In the genomic region with DNA sequence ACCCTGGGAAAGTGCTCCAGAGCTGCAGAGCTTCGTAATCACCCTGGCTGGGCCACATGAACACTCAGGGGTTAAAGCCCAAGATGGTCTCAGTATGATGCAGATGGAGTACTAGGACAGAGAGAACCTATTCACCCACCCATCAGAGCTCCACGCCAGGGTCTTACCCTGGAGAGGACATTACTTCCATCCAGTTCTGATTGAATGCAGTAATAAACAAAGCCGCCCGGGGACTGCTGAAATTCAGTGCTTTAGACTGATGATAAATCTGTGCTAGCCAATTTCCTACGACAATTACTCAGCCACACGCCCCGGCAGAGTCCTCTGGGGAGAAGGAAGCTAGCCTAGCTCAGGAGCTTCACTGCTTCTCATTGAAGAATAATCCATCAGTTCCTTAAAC, we compare ENCODE assay signal across 28 mouse cellular contexts. TPM values are rescaled to one million over a fixed set of nuclear protein-coding genes. Genes with fewer than 3 reads are reported as not detected.
A peak's percentile ranks its signal among the peaks of the same experiment; 100 is the strongest.
DNase-seq lines count a peak whose midpoint lies in the region; ATAC-seq and TF ChIP-seq lines count a peak whose summit lies in the region.
"Had no signal": no experiment of that assay in that cellular context is flagged by ENCODE, and none has a peak within 500 bp of the region (broad histone marks: within the 10 kb centered on the region; RNA-seq: fewer than 3 reads in every experiment).

No protein-coding gene starts in this region.

- H3K36me3 ChIP-seq in kidney, postnatal 0 days (ENCODE audit: insufficient read depth, low read length) = no peaks in the 10 kb centered on the region
- no peaks in the 10 kb centered on the region for H3K36me3 ChIP-seq in embryonic facial prominence, embryonic 10.5 days (replicated peaks)
- H3K36me3 ChIP-seq in intestine, postnatal 0 days (ENCODE audit: control insufficient read depth, insufficient read depth) = no peaks in the 10 kb centered on the region
- H3K36me3 ChIP-seq: limb, embryonic 15.5 days; liver, embryonic 15.5 days; midbrain, embryonic 12.5 days had no signal

- no peak overlapping the region for H3K4me3 ChIP-seq in kidney, postnatal 0 days (replicated peaks; ENCODE audit: low read depth, low read length)
- no peak overlapping the region for H3K4me3 ChIP-seq in embryonic facial prominence, embryonic 10.5 days
- H3K4me3 ChIP-seq in intestine, postnatal 0 days (ENCODE audit: low read depth, low read length) = no peak overlapping the region
- H3K4me3 ChIP-seq: limb, embryonic 15.5 days; liver, embryonic 15.5 days; midbrain, embryonic 12.5 days; myocyte had no signal

- no peaks in the 10 kb centered on the region for H3K4me1 ChIP-seq in kidney, postnatal 0 days (replicated peaks; ENCODE audit: insufficient read depth, low read length)
- peaks cover 17% of the 10 kb centered on the region for H3K4me1 ChIP-seq in embryonic facial prominence, embryonic 10.5 days
- H3K4me1 ChIP-seq in intestine, postnatal 0 days (replicated peaks; ENCODE audit: control insufficient read depth, insufficient read depth, low read length) = no peaks in the 10 kb centered on the region
- H3K4me1 ChIP-seq: liver, embryonic 15.5 days had no signal

- H3K9me3 ChIP-seq in kidney, postnatal 0 days (replicated peaks; ENCODE audit: low read length) = no peaks in the 10 kb centered on the region
- no peaks in the 10 kb centered on the region for H3K9me3 ChIP-seq in embryonic facial prominence, embryonic 10.5 days
- no peaks in the 10 kb centered on the region for H3K9me3 ChIP-seq in intestine, postnatal 0 days (ENCODE audit: control insufficient read depth)
- H3K9me3 ChIP-seq: limb, embryonic 15.5 days; liver, embryonic 15.5 days; midbrain, embryonic 12.5 days had no signal

- TF ChIP-seq CTCF in kidney, postnatal 0 days (IDR thresholded peaks at IDR 0.05; ENCODE audit: low read depth) = no peak
- TF ChIP-seq CTCF in brain, embryonic 14.5 days (IDR thresholded peaks at IDR 0.05; ENCODE audit: borderline replicate concordance, extremely low read depth, insufficient read depth, insufficient read length) = no peak
- no peak for TF ChIP-seq CTCF in intestine, postnatal 0 days (IDR thresholded peaks at IDR 0.05; ENCODE audit: low read depth)

- ATAC-seq in kidney, postnatal 0 days (replicated peaks; ENCODE audit: low FRiP score, low read depth) = no peak
- no peak for ATAC-seq in intestine, postnatal 0 days
- ATAC-seq: forebrain, postnatal 0 days had no signal

- H3K27ac ChIP-seq in kidney, postnatal 0 days = no peak overlapping the region
- no peak overlapping the region for H3K27ac ChIP-seq in embryonic facial prominence, embryonic 10.5 days (replicated peaks)
- no peak overlapping the region for H3K27ac ChIP-seq in intestine, postnatal 0 days (ENCODE audit: low read depth, low read length)
- H3K27ac ChIP-seq: limb, embryonic 15.5 days; liver, embryonic 15.5 days; macrophage; midbrain, embryonic 12.5 days had no signal

- no peak overlapping the region for H3K4me2 ChIP-seq in kidney, postnatal 0 days (ENCODE audit: low read length)
- H3K4me2 ChIP-seq in intestine, postnatal 0 days (replicated peaks; ENCODE audit: low read depth) = no peak overlapping the region
- H3K4me2 ChIP-seq: limb, embryonic 15.5 days; liver, embryonic 15.5 days; midbrain, embryonic 12.5 days had no signal

- TF ChIP-seq POLR2A in brain, embryonic 14.5 days (IDR thresholded peaks at IDR 0.05; ENCODE audit: borderline replicate concordance, extremely low read depth, insufficient read depth, insufficient read length, poor library complexity, severe bottlenecking) = no peak

- H3K27me3 ChIP-seq in kidney, postnatal 0 days (ENCODE audit: insufficient read depth, low read length) = no peaks in the 10 kb centered on the region
- H3K27me3 ChIP-seq in embryonic facial prominence, embryonic 10.5 days (replicated peaks; ENCODE audit: low read depth, poor library complexity, severe bottlenecking) = no peaks in the 10 kb centered on the region; the same call in 1 of the 2 replicates
- H3K27me3 ChIP-seq in intestine, postnatal 0 days (replicated peaks; ENCODE audit: control insufficient read depth, insufficient read depth, low read length) = no peaks in the 10 kb centered on the region
- H3K27me3 ChIP-seq: limb, embryonic 15.5 days; liver, embryonic 15.5 days; midbrain, embryonic 12.5 days had no signal

- no peak overlapping the region for H3K9ac ChIP-seq in kidney, postnatal 0 days (ENCODE audit: low read depth, low read length)
- H3K9ac ChIP-seq in intestine, postnatal 0 days (ENCODE audit: low read depth, low read length) = no peak overlapping the region
- H3K9ac ChIP-seq: forebrain, postnatal 0 days; limb, embryonic 15.5 days; liver, embryonic 15.5 days; midbrain, embryonic 12.5 days had no signal

- 53% methylated on average over 7 of the region's 7 CpGs for WGBS in kidney, postnatal 0 days
- 80% methylated on average over 7 of the region's 7 CpGs for WGBS in embryonic facial prominence, embryonic 10.5 days
- WGBS in intestine, postnatal 0 days = 67% methylated on average over 7 of the region's 7 CpGs

- DNase-seq in kidney, postnatal 0 days (ENCODE audit: low spot score) = peak; percentile 25
- DNase-seq in kidney, postnatal 14 days = no peak
- DNase-seq in brain, embryonic 14.5 days (ENCODE audit: low read depth) = peak; percentile 11
- peak; percentile 52 for DNase-seq in gastrocnemius, postnatal 25 days
- DNase-seq in mesoderm, embryonic 11.5 days (ENCODE audit: low read depth, low spot score) = peak; percentile 34
- DNase-seq in embryonic facial prominence, embryonic 10.5 days (ENCODE audit: low spot score) = no peak
- no peak for DNase-seq in frontal cortex, postnatal 36 days (ENCODE audit: low spot score in 2 of 2)
- DNase-seq: cerebellum, adult 9-11 months; forebrain, postnatal 0 days; kidney, adult 8-10 months; right cerebral cortex, adult 18-20 months; spleen, adult 18-20 months; thymus, postnatal 25 days had no signal

RNA-seq across cellular contexts. Expression of a gene that starts 17.2 kb away (rescaled TPM):
- polyA plus RNA-seq in kidney, postnatal 0 days (2015; fragmentation: Nextera tagmentation; extraction: Ambion mirVana) = 0.09 and 0.17 TPM in 2 replicates
- 0.53 and 0.78 TPM in 2 replicates for polyA plus RNA-seq in brain, embryonic 14.5 days (2012; rRNA removed)
- not detected for total RNA-seq in gastrocnemius, postnatal 25 days (2021)
- polyA plus RNA-seq in embryonic facial prominence, embryonic 10.5 days (2016; fragmentation: Nextera tagmentation; extraction: Ambion mirVana) = not detected in 2 replicates
- polyA plus RNA-seq in intestine, postnatal 0 days (2015; fragmentation: Nextera tagmentation; extraction: Ambion mirVana) = 0.09 TPM in 1 of 2 replicates, not detected in the other
- total RNA-seq: forebrain, postnatal 0 days; gastrocnemius, adult 8-10 months; left cerebral cortex, postnatal 36 days had no signal
- polyA plus RNA-seq: embryonic facial prominence, embryonic 14.5 days; heart, postnatal 0 days; lung, embryonic 16.5 days; macrophage; midbrain, embryonic 12.5 days had no signal

RNA-seq across cellular contexts. Expression of a gene that starts 21.9 kb away (rescaled TPM):
- 247 and 248 TPM in 2 replicates for polyA plus RNA-seq in kidney, postnatal 0 days (2015; fragmentation: Nextera tagmentation; extraction: Ambion mirVana)
- polyA plus RNA-seq in brain, embryonic 14.5 days (2012; rRNA removed) = 91.3 and 119 TPM in 2 replicates
- total RNA-seq in gastrocnemius, postnatal 25 days (2021) = 10 to 100 TPM; 47.5 to 55.1 TPM
- 187 and 191 TPM in 2 replicates for polyA plus RNA-seq in embryonic facial prominence, embryonic 10.5 days (2016; fragmentation: Nextera tagmentation; extraction: Ambion mirVana)
- polyA plus RNA-seq in intestine, postnatal 0 days (2015; fragmentation: Nextera tagmentation; extraction: Ambion mirVana) = 206 and 210 TPM in 2 replicates

RNA-seq across cellular contexts. Expression of a gene that starts 26.3 kb away (rescaled TPM):
- polyA plus RNA-seq in kidney, postnatal 0 days (2015; fragmentation: Nextera tagmentation; extraction: Ambion mirVana) = not detected in 2 replicates
- polyA plus RNA-seq in brain, embryonic 14.5 days (2012; rRNA removed) = not detected in 2 replicates
- not detected for total RNA-seq in gastrocnemius, postnatal 25 days (2021)
- not detected in 2 replicates for polyA plus RNA-seq in embryonic facial prominence, embryonic 10.5 days (2016; fragmentation: Nextera tagmentation; extraction: Ambion mirVana)
- polyA plus RNA-seq in intestine, postnatal 0 days (2015; fragmentation: Nextera tagmentation; extraction: Ambion mirVana) = 0.83 and 1.1 TPM in 2 replicates
- total RNA-seq: adrenal gland, adult 18-20 months; forebrain, postnatal 0 days; gastrocnemius, adult 8-10 months; layer of hippocampus, adult 18-20 months; left cerebral cortex, adult 18-20 months; left cerebral cortex, postnatal 36 days had no signal
- polyA plus RNA-seq: cortical plate, adult 2 months; embryonic facial prominence, embryonic 14.5 days; forebrain, postnatal 0 days; limb, embryonic 15.5 days; liver, embryonic 15.5 days; macrophage; midbrain, embryonic 12.5 days; myocyte had no signal

RNA-seq across cellular contexts. Expression of a gene that starts 34.3 kb away (rescaled TPM):
- polyA plus RNA-seq in kidney, postnatal 0 days (2015; fragmentation: Nextera tagmentation; extraction: Ambion mirVana) = 20.8 and 22.7 TPM in 2 replicates
- 0.49 and 0.81 TPM in 2 replicates for polyA plus RNA-seq in brain, embryonic 14.5 days (2012; rRNA removed)
- under 1 TPM in 1 of 2 experiments, not detected in 1; 0.19 TPM for total RNA-seq in gastrocnemius, postnatal 25 days (2021)
- polyA plus RNA-seq in embryonic facial prominence, embryonic 10.5 days (2016; fragmentation: Nextera tagmentation; extraction: Ambion mirVana) = 2.1 and 2.5 TPM in 2 replicates
- 0.83 and 1.6 TPM in 2 replicates for polyA plus RNA-seq in intestine, postnatal 0 days (2015; fragmentation: Nextera tagmentation; extraction: Ambion mirVana)
- polyA plus RNA-seq: macrophage had no signal

RNA-seq across cellular contexts. Expression of a gene that starts 35.2 kb away (rescaled TPM):
- polyA plus RNA-seq in kidney, postnatal 0 days (2015; fragmentation: Nextera tagmentation; extraction: Ambion mirVana) = 0.93 and 1.2 TPM in 2 replicates
- polyA plus RNA-seq in brain, embryonic 14.5 days (2012; rRNA removed) = 0.64 and 0.90 TPM in 2 replicates
- total RNA-seq in gastrocnemius, postnatal 25 days (2021) = not detected
- polyA plus RNA-seq in embryonic facial prominence, embryonic 10.5 days (2016; fragmentation: Nextera tagmentation; extraction: Ambion mirVana) = 0.11 TPM in 1 of 2 replicates, not detected in the other
- 121 and 284 TPM in 2 replicates for polyA plus RNA-seq in intestine, postnatal 0 days (2015; fragmentation: Nextera tagmentation; extraction: Ambion mirVana)
- total RNA-seq: forebrain, postnatal 0 days; gastrocnemius, adult 8-10 months; layer of hippocampus, adult 18-20 months; left cerebral cortex, adult 18-20 months; left cerebral cortex, postnatal 36 days had no signal
- polyA plus RNA-seq: embryonic facial prominence, embryonic 14.5 days; forebrain, postnatal 0 days; macrophage; midbrain, embryonic 12.5 days had no signal

Comparison
In these comparisons a context has a peak if more than half of its experiments do, and no peak if none do; other contexts are left out.
1. DNase-seq: peak in kidney, postnatal 0 days (single experiment), brain, embryonic 14.5 days (single experiment), gastrocnemius, postnatal 25 days (single experiment) and mesoderm, embryonic 11.5 days (single experiment); none in kidney, postnatal 14 days (single experiment), embryonic facial prominence, embryonic 10.5 days (single experiment) and frontal cortex, postnatal 36 days (0 of 2).